Mouse (Mus musculus) stomach, embryonic 14.5 days (tissue): ENCODE results near the gene Spata25. TPM values are rescaled to one million over a fixed set of nuclear protein-coding genes. Genes with fewer than 3 reads are reported as not detected.

Experiments
- ATAC-seq: fragments of 200-750 bp; cut with Nextera tagmentation; 2 replicates; pipeline ENCODE4 v1.8.0; 2017; ENCODE audit warnings: low read depth, moderate TSS enrichment; ENCODE audit not compliant: insufficient number of reproducible peaks, insufficient read depth, low FRiP score
- H3K27ac ChIP-seq: fragments of 300-500 bp; sonication (generic); 2 replicates; pipeline ENCODE4 v1.5.1; 2014; ENCODE audit warnings: mild to moderate bottlenecking, low read length, moderate library complexity, mixed read lengths
- H3K27me3 ChIP-seq: fragments of 300-500 bp; sonication (generic); 2 replicates; pipeline ENCODE4 v1.6.1; 2014; ENCODE audit warnings: low read length, control low read depth, mixed read lengths; ENCODE audit not compliant: control insufficient read depth, insufficient read depth
- H3K36me3 ChIP-seq: fragments of 300-500 bp; sonication (generic); 2 replicates; pipeline ENCODE4 v1.6.1; 2014; ENCODE audit warnings: mild to moderate bottlenecking, control low read depth, low read length, moderate library complexity, mixed read lengths; ENCODE audit not compliant: control insufficient read depth, insufficient read depth
- H3K4me1 ChIP-seq: fragments of 300-500 bp; sonication (generic); 2 replicates; pipeline ENCODE4 v1.6.1; 2014; ENCODE audit warnings: low read length, control low read depth, mixed read lengths; ENCODE audit not compliant: control insufficient read depth, insufficient read depth
- H3K4me2 ChIP-seq: fragments of 300-500 bp; sonication (generic); replicated peaks from 2 replicates; pipeline ENCODE4 v1.6.1; 2014; ENCODE audit warnings: low read depth, low read length, control low read depth
- H3K4me3 ChIP-seq: fragments of 300-500 bp; sonication (generic); 2 replicates; pipeline ENCODE4 v1.5.1; 2014; ENCODE audit warnings: low read depth, low read length, control low read depth
- H3K9ac ChIP-seq: fragments of 300-500 bp; sonication (generic); replicated peaks from 2 replicates; pipeline ENCODE4 v1.6.1; 2014; ENCODE audit warnings: low read depth, mild to moderate bottlenecking, control low read depth, low read length, moderate library complexity, mixed read lengths
- H3K9me3 ChIP-seq: fragments of 300-500 bp; sonication (generic); 2 replicates; pipeline ENCODE4 v1.6.1; 2016; ENCODE audit warnings: low read depth, low read length, control low read depth; ENCODE audit not compliant: control insufficient read depth
- WGBS: fragments of 180-500 bp; shearing (Covaris S2); extraction: QIAGEN DNeasy Blood & Tissue Kit; methylation state at CpG from one replicate; pipeline ENCODE4 v1.1.7; 2014; 5-methylcytosine and 5-hydroxymethylcytosine counted together
- polyA plus RNA-seq: library from polyadenylated mRNA; unstranded; fragments of >200 nt; fragmentation: Nextera tagmentation; extraction: Ambion mirVana; gene quantifications from 2 replicates; pipeline ENCODE4 v1.2.1, GENCODE M21; 2014

Gene Spata25
- polyA plus RNA-seq, 1 experiment from 2014 or later, result not detected

- WGBS, result under 1% methylated on average over 31 of the region's 31 CpGs
- ATAC-seq, result peak; percentile 74
- peaks cover 9% of the 10 kb centered on the region; the same call in 1 of the 2 replicates for H3K4me1 ChIP-seq
- no peaks in the 10 kb centered on the region for H3K27me3 ChIP-seq
- peak within 1 kb of the TSS; percentile 85 for H3K27ac ChIP-seq
- H3K9me3 ChIP-seq, result no peaks in the 10 kb centered on the region
- peak within 1 kb of the TSS; percentile 98 for H3K4me2 ChIP-seq
- peaks cover 5% of the 10 kb centered on the region for H3K36me3 ChIP-seq
- peak within 1 kb of the TSS; percentile 67 for H3K9ac ChIP-seq
- H3K4me3 ChIP-seq, result peak within 1 kb of the TSS; percentile 78
Observed at GRCm38 (mm10) chr2:164833314-164833959, 5.1 kb upstream of the Spata25 start, which contains the start of gene Neurl2. Gene Neurl2, minus strand, starts transcription at chr2:164833456.

- no peaks in the 10 kb centered on the region for H3K9me3 ChIP-seq
- under 1% methylated on average over 35 of the region's 35 CpGs for WGBS
- H3K27me3 ChIP-seq, result no peaks in the 10 kb centered on the region
- H3K9ac ChIP-seq, result peak within 1 kb of the TSS; percentile 67
- H3K27ac ChIP-seq, result peak within 1 kb of the TSS; percentile 85
- H3K36me3 ChIP-seq, result peaks cover 6% of the 10 kb centered on the region
- H3K4me1 ChIP-seq, result peaks cover 9% of the 10 kb centered on the region; the same call in 1 of the 2 replicates
- peak; percentile 82 for ATAC-seq
- peak within 1 kb of the TSS; percentile 78 for H3K4me3 ChIP-seq
- H3K4me2 ChIP-seq, result peak within 1 kb of the TSS; percentile 98
Observed at GRCm38 (mm10) chr2:164832748-164833301, 4.5 kb upstream of the Spata25 start, which contains the start of gene Ctsa. Gene Ctsa, plus strand, starts transcription at chr2:164832873.

- Histone ChIP-seq H3K27ac (peak overlapping the region; percentile 85), H3K36me3 (peaks cover 12% of the 10 kb centered on the region), H3K9me3 (no peaks in the 10 kb centered on the region), H3K9ac (peak overlapping the region; percentile 67; the same call in 1 of the 2 replicates), H3K4me3 (peak overlapping the region; percentile 78), H3K4me2 (peak overlapping the region; percentile 98), H3K27me3 (no peaks in the 10 kb centered on the region), H3K4me1 (peaks cover 9% of the 10 kb centered on the region; the same call in 1 of the 2 replicates)
- no peak for ATAC-seq
- 65% methylated on average over 16 of the region's 16 CpGs for whole genome bisulfite sequencing
Observed at GRCm38 (mm10) chr2:164832032-164832747, 3.9 kb upstream of the Spata25 start.

- WGBS, result 86% methylated on average over 10 of the region's 10 CpGs
- ATAC-seq, result no peak
- Histone ChIP-seq H3K9me3 (no peaks in the 10 kb centered on the region), H3K4me3 (no peak overlapping the region), H3K9ac (no peak overlapping the region), H3K27ac (no peak overlapping the region), H3K27me3 (no peaks in the 10 kb centered on the region), H3K36me3 (peaks cover 18% of the 10 kb centered on the region), H3K4me2 (no peak overlapping the region), H3K4me1 (peaks cover 9% of the 10 kb centered on the region; the same call in 1 of the 2 replicates)
Observed at GRCm38 (mm10) chr2:164831029-164831428, 2.7 kb upstream of the Spata25 start.

- no peaks in the 10 kb centered on the region; the same call in 1 of the 2 replicates for H3K4me1 ChIP-seq
- H3K4me2 ChIP-seq, result no peak overlapping the region
- no peak overlapping the region for H3K4me3 ChIP-seq
- no peaks in the 10 kb centered on the region for H3K27me3 ChIP-seq
- WGBS, result 97% methylated on average over 1 of the region's 1 CpGs
- no peaks in the 10 kb centered on the region for H3K9me3 ChIP-seq
- H3K9ac ChIP-seq, result no peak overlapping the region
- no peak overlapping the region for H3K27ac ChIP-seq
- H3K36me3 ChIP-seq, result peaks cover 28% of the 10 kb centered on the region
- ATAC-seq, result no peak
Observed at GRCm38 (mm10) chr2:164829090-164829489, 753 bp upstream of the Spata25 start.

DNA sequence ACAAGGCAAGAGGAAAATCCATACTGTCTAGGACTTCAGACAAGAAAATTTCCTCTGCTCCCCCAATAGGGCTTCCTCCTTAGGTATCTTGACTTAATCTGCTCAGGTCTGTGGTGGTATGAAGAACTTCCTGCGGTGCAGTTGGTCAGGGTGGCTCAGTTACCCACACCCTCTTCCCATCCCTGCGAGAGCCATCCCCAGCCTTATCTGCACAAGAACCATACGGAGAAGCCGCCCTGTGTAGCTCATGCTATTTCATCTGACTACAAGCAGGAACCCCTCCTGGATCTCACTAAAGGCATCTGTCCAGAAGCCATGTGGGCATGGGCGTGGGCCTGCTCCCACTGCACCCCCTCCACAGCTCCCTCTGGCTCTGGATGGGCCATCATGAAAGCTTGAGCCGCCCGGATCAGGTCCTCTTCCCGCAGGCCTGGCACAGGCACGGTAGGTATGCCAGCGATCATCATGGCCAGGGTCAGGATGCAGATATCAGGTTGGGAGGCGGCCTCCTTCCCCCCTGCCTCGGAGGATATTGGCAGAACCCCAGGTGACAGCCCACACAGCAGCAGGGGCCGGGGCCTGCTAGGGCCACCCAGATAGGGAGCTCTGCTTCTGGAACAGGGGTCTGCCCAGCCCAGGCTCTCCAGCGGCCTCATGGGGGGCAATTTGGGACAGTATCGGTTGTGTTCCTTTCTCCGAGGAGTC, 1.0 kb downstream of the Spata25 start:
- H3K27ac ChIP-seq, result no peak overlapping the region
- H3K27me3 ChIP-seq, result no peaks in the 10 kb centered on the region
- no peaks in the 10 kb centered on the region for H3K9me3 ChIP-seq
- ATAC-seq, result no peak
- 89% methylated on average over 16 of the region's 16 CpGs for WGBS
- H3K36me3 ChIP-seq, result peaks cover 28% of the 10 kb centered on the region
- no peak overlapping the region for H3K4me3 ChIP-seq
- H3K4me2 ChIP-seq, result no peak overlapping the region
- peaks cover 4% of the 10 kb centered on the region; the same call in 1 of the 2 replicates for H3K4me1 ChIP-seq
- H3K9ac ChIP-seq, result no peak overlapping the region

DNA sequence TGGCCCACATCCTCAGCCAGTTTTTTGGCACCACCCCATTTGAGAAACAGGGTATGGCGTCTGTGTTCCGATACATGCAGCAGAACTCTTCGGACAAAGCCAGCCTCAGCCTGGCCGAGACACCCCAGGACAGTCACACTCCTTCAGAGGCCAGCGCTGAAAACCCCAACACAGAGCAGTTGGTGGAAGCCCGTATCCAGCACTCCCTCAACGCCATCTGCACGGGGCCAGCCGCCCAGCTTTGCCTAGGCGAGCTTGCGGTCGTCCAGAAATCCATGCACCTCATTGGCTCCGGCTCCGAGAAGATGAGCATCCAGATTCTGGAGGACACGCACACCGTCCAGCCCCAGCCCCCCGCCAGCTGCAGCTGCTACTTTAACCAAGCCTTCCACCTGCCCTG, 2.8 kb downstream of the Spata25 start:
- no peak for ATAC-seq
- no peaks in the 10 kb centered on the region for H3K9me3 ChIP-seq
- no peak overlapping the region for H3K27ac ChIP-seq
- peaks cover 35% of the 10 kb centered on the region for H3K36me3 ChIP-seq
- WGBS, result 94% methylated on average over 17 of the region's 17 CpGs
- no peak overlapping the region for H3K4me3 ChIP-seq
- peaks cover 4% of the 10 kb centered on the region; the same call in 1 of the 2 replicates for H3K4me1 ChIP-seq
- no peak overlapping the region for H3K4me2 ChIP-seq
- no peaks in the 10 kb centered on the region for H3K27me3 ChIP-seq
- H3K9ac ChIP-seq, result no peak overlapping the region

GRCm38 (mm10) chr2:164823969-164824368, 4.4 kb downstream of the Spata25 start:
- Histone ChIP-seq H3K4me1 (peaks cover 4% of the 10 kb centered on the region; the same call in 1 of the 2 replicates), H3K9me3 (no peaks in the 10 kb centered on the region), H3K9ac (no peak overlapping the region), H3K4me2 (peak overlapping the region; percentile 66; the same call in 1 of the 2 replicates), H3K27me3 (no peaks in the 10 kb centered on the region), H3K27ac (no peak overlapping the region), H3K4me3 (no peak overlapping the region), H3K36me3 (peaks cover 35% of the 10 kb centered on the region)
- ATAC-seq, result no peak
- 92% methylated on average over 4 of the region's 4 CpGs for WGBS
